Mouse (Mus musculus) left cerebral cortex, adult 8-10 months (tissue): ENCODE results near the gene Btbd8. TPM values are rescaled to one million over a fixed set of nuclear protein-coding genes. Genes with fewer than 3 reads are reported as not detected.

ENCODE experiments used
- DNase-seq, 2 experiments: peaks; one replicate each; pipeline ENCODE4 v3.0.0; 2022; ENCODE audit warnings: low spot score in 2 of 2
- total RNA-seq, 4 experiments: library from RNA; stranded (reverse); gene quantifications; 2 replicates each; pipeline ENCODE4 v1.2.4; 2022

The Btbd8 gene
- total RNA-seq, 4 experiments from 2014 or later = 146 to 156 (median 150) TPM

DNA sequence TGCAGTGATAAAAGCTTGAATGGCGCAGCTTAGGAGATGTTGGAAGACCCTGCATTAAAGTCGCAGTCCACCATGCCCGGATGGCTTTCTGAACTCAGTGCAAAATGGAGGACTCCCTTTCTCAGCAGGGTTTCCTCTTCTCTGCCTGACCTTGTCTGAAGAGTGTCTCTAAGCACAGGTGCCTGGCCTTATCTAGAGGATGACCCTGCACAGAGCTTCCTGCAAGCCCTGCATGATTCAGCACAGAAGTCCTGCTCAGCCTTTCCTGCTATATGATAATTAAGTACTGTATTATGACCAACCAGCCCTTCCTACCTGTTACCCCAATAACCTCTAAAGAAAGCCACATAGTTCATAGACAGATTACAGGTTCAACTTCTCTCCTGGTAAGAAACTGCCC lies 77.7 kb downstream of the Btbd8 start:
- peak in 1 of 2 experiments; percentile 3 for DNase-seq

DNA sequence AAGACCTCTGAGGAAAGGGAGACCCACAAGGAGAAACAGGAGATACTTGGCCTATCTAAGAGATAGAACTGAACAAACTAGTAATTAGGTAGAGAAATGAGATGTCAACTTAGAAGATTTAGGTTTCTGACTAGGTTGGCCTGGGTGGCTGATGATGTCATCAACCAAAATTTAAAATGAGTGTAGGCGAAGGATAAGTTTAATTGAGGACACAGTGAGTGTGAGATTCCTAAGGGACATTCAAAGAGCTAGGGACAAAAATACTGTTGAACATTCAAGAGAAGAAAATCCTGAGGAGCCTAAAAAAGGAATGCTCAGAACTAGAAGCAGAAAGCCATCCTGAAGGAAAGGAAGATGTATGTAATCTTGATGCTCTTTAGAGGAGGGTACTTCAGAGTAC lies 78.3 kb downstream of the Btbd8 start:
- no peak for DNase-seq

DNA sequence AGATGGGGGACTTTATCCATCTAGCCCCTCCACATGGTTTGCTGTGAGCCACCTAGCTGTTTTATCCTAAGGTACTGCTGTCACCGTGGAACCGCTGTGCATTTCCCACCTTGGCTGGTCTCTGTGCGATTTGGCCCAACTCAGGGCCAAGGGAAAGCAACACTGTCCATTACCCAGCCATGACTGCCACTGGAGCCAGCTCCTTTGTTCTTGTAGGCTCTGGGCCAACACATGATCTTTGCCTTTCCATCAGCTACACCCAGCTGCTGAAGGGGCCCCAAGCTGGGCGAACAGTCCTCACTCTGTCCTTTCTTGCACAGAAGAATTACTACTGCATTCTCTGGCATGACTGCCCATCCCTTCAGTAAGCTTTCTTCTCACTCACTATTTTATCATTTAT lies 80.8 kb downstream of the Btbd8 start:
- no peak for DNase-seq

DNA sequence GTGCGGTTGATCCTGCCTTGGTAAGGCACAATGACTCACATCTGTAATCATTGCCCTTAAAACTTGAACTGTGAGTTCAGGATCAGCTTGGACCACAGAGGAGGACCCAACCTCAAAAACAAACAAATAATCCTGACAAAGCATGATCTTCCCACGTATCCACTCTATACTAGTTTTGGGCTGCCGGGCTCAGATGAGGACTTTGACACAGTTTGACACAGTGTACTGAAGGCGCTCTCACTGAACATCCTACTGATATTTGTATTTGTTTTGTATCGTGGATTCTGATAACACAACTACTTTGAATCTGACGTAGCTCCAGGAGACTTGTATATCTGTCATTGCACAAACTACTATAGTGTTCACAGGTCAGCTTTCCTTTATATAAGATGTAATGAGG lies 83.6 kb downstream of the Btbd8 start:
- DNase-seq = no peak

DNA sequence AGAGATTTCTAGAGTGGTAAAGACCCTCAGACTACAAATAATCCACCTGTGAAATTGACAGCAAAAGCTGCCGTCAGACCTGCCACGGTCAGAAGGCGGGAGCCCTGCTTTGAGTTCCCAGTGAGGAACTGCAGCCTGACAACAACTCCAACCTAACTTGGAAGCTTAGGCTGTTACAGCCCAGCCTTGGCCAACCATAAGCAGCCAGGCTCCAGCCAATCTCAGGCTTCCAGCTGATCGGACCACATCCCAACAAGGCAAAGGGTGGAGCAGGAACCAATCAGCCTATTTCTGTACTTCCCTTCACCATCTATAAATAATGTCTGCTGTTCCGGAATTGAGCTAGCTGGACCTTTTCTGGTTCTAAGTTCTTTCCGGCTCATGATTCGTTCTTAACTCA lies 84.1 kb downstream of the Btbd8 start:
- DNase-seq = peak in 1 of 2 experiments; percentile 68

DNA sequence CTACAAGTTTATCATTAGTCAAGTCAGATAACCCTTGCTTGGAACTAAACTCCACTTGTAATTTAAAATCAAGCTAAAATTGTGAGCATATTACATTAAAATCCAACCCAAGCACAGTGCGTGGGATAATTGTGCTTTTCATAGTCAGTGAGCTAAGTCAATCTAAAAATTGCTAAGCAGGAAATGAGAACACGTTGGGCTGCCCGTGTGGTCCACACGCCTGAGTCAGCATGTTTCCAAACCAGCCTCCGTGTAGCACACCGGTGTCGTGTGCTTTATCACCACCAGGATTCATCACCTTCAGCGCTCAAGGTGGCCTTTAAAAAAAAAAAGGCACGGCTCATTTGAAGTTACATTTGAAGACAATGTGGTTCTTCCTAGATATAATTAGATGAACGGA lies 86.5 kb downstream of the Btbd8 start:
- peak in 1 of 2 experiments; percentile 62 for DNase-seq

DNA sequence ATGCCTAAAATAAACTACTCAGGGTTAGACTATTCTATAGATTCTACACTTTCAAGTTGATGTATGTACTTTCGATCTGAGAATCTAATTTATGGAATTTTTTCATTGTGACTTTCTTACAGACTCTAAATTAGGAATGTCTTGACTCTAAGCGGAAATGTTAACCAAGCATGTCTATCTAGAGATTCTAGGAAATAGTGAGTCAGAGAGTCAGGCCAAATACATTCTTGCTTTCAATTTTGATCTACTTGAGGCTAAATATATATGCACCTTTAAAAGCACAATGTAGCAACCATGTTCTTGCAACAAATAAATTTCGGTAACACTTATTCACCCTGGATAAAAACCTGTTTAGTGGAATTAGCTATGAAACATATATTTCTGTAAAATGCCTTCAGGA lies 91.1 kb downstream of the Btbd8 start:
- no peak for DNase-seq

DNA sequence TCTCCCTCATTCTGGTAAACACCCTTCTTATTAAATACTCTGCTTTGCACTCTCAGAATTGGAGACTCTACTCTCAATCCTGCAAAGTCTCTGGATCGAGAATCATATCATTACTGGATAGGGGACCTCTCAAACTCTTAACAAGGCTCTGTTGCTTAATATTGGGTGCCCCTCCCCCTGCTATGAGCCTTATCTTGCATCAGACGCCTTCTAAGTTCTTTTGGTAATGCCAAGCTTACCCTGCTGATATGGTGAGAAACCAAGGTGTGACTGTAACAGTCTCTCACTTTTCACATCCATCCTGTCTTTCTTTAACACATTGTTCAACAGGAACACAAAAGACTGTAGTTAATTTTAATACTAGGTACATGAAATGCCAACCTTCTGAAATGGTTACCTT lies 95.8 kb downstream of the Btbd8 start:
- DNase-seq = no peak

DNA sequence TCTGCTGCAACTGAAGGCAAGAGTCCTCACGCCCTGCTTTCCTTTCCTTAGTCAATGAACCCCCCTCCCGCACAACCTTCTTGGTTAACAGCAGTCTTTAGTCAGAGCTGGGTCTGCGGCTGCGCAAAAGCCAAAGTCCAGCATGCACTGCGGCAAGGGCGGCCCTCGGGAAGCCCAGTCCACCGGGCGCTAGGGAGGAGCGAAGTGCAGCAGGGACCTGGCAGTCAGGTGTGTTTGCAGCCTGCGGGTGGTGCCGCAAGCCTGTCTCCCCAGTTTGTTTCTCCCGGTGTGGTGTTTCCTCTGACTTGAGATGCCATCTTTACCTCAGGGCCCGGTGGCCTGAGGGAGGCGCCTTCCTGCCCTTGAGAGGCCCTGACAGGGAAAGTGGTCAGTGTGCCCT lies 96.8 kb downstream of the Btbd8 start, which contains the start of gene 1700028K03Rik:
Gene 1700028K03Rik (plus strand): TSS at position 129 of the 400 bp plus-strand sequence.
- DNase-seq = no peak

DNA sequence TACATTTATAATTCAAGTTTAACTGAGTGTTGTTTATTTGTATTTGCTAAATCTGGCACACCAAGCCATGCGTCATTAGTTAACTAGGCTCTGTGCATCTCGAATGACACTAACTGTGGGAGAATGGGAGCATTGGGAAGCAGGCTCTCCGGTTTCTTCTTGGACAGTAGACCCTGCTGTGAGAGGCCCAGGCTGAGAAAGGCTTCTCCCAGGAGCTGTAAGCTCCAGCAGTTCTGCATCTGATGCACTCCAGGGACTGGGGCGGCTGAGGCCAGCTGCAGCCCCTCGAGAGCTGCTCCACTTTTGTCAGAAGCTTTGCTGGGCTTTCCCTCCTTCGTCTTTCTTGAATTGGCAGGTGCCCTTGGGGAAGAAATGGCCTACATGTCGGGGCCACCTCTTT lies 103.9 kb downstream of the Btbd8 start:
- no peak for DNase-seq

DNA sequence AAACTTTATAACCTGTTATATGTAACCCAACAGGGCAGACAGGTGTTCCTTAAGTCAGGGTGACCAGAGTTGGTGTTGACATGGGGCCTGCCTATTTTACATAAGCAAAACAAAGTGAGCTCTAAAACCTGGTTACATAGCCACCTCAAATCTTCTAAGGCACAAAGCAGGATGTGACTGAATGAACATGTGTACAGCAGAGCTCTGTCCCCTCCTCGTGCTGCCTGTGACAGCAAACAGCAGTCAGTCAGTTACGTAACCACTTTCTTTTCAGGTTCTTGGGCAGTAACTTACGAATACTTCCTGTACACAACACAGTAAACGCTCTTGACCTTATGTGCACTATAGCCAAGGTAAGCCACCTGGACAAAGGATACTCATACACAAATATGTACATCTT lies 108.1 kb downstream of the Btbd8 start:
- DNase-seq = no peak

DNA sequence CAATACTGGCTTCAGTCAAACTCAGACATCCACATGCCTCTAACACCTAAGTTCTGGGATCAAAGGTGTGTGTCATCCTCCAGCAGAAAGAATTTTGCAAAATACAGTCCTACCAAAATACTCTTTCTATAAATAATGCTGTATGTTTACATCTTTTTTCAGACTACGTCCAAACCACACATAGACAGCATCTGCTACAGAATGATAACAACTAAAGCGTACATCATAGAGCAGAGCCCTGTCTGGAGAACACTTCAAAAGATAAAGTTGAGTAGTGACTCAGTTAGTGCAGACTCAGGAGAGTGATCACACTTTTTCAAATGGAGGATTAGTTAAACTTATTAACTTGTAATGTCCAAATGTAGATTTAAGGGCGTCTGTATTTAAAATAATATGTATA lies 110.2 kb downstream of the Btbd8 start:
- no peak for DNase-seq

DNA sequence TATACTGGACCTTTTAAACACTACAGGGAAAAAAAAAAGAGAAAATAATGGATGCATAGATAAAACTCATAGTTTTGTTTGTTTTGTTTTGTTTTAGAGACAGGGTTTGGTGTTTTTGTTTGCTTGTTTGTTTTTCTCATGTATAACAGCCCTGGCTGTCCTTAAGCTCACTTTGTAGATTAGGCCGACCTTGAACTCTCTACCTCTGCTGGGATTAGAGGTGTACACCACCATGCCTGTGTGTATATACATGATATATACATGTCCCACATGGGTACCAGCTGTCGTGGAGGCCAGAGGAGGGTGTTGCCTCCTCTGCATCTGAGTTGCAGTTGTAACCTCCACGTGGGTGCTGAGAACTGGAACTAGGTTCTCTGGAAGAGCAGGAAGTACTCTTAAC lies 110.6 kb downstream of the Btbd8 start:
- DNase-seq = no peak

DNA sequence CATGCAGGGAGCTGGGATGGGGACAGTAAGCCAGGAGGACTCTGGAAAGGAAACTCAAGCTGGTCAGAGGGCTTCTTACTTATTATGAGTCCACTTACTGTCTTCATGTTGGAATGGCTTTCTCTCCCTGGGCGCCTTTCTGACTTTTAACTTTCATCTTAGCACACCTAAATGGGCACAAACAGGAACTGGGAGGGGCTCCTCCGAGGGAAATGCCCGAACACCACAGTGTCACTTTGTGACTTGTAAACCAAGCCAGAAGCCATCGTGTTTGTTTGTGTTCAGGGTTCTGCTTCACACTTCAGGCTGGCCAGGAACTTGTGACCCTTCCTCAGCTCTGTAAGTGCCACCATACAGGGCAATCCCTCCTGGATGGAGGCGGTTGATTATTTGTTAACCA lies 116.5 kb downstream of the Btbd8 start:
- no peak for DNase-seq

DNA sequence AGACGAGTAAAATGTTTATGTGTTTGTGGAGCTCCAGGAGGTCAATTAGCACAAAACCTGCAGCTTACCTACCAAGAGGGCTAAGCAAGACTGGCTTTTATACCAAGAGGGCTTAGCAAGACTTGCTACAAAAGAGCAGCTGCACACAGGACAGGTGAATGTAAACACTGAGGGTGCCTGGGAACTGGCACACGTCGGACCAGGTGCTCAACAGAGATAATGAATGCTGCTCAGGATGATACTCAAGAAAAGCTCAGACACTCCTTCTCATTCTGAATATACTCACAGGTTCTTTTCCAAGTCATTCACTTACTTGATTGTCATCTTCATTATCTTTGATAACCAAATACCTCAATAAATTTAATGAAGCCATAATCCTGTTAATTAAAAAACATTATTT lies 119.2 kb downstream of the Btbd8 start:
- no peak for DNase-seq

Other genes starting within 250 kb of the Btbd8 start
- gene Tgfbr3, start 148.4 kb upstream of the Btbd8 start, total RNA-seq = 10 to 100 TPM; 14.7 to 18.7 (median 16.0) TPM
- 10 to 100 TPM; 11.3 to 13.8 (median 13.1) TPM for gene Brdt, start 106.8 kb upstream of the Btbd8 start, total RNA-seq
- gene Ephx4, start 35.3 kb upstream of the Btbd8 start, total RNA-seq = 10 to 100 TPM; 70.6 to 84.4 (median 78.8) TPM
- gene Lpcat2b, start 6.4 kb upstream of the Btbd8 start, total RNA-seq = under 1 TPM; 0.14 to 0.55 (median 0.27) TPM
- under 1 TPM; 0.37 to 0.54 (median 0.48) TPM for gene Gm42669, start 69.6 kb downstream of the Btbd8 start, total RNA-seq
- gene 1700028K03Rik, start 96.7 kb downstream of the Btbd8 start, total RNA-seq = 1 to 10 TPM in 1 of 4 experiments, under 1 TPM in 3; 0.41 to 1.1 (median 0.66) TPM
- gene Rpap2, start 159.4 kb downstream of the Btbd8 start, total RNA-seq = 10 to 100 TPM; 20.7 to 25.3 (median 23.8) TPM
- gene Glmn, start 159.9 kb downstream of the Btbd8 start, total RNA-seq = 10 to 100 TPM; 18.9 to 23.9 (median 21.4) TPM